Mouse (Mus musculus): ENCODE measurements at regions not wholly inside any gene's neighbourhood (a gene's known extent, or its start where the extent isn't known, plus 50 kb on each side); places are given as distances from the start of the nearest gene placed in this dataset.

DNA sequence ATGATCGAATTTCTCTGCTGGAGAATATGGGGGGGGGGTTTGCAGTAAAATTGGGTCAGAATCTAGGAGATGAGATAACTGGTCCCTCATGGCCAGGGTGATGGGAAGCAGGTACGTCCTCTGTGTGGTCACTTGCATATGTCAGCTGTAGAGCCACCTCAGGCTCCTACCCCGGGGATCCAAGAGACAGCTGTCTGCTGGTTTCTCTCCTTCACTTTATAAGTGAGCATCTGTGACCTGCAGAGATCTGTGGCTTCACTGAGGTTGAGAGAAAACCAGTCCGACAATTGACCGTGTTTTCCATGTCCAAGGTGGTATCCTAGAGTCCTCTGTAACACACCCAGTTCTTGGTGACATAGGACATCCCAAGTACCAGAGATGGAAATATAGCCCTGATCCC lies 162.1 kb upstream of the Ctbp2 start:
- Histone ChIP-seq H3K4me2 (ENCODE audit: low read depth) (no peak overlapping the region), H3K4me1 (replicated peaks; ENCODE audit: control insufficient read depth in 2 of 2, insufficient read depth in 2 of 2, low read length in 1 of 2) (no peaks in the 10 kb centered on the region), H3K27ac (no peak overlapping the region), H3K36me3 (replicated peaks; ENCODE audit: control insufficient read depth, insufficient read depth, low read depth) (no peaks in the 10 kb centered on the region), H3K9ac (replicated peaks) (no peak overlapping the region), H3K4me3 (ENCODE audit: insufficient read depth in 1 of 2, low read depth in 2 of 2, low read length in 2 of 2) (no peak overlapping the region), H3K27me3 (ENCODE audit: control insufficient read depth, insufficient read depth, low read length) (no peaks in the 10 kb centered on the region), H3K9me3 (ENCODE audit: control insufficient read depth, low read length) (no peaks in the 10 kb centered on the region)
- no peak for ATAC-seq (ENCODE audit: insufficient read depth)
- no peak for DNase-seq (ENCODE audit: low read depth in 3 of 3, low spot score in 3 of 3)
- no peak for TF ChIP-seq EP300 (IDR thresholded peaks at IDR 0.05; ENCODE audit: low read depth)
- TF ChIP-seq CTCF (IDR thresholded peaks at IDR 0.05; ENCODE audit: low read depth) = no peak
- WGBS (ENCODE audit: insufficient replicate concordance) = 57% methylated on average over 5 of the region's 5 CpGs

GRCm38 (mm10) chr7:133262161-133262560 lies 138.0 kb upstream of the Ctbp2 start:
- ATAC-seq (ENCODE audit: insufficient read depth) = no peak
- 65% methylated on average over 5 of the region's 5 CpGs for WGBS (ENCODE audit: insufficient replicate concordance)

GRCm38 (mm10) chr7:133259143-133259542 lies 135.0 kb upstream of the Ctbp2 start:
- TF ChIP-seq CTCF (IDR thresholded peaks at IDR 0.05; ENCODE audit: low read depth) (no peak), EP300 (IDR thresholded peaks at IDR 0.05; ENCODE audit: low read depth) (no peak)
- no peaks in the 10 kb centered on the region for H3K4me1 ChIP-seq (replicated peaks; ENCODE audit: control insufficient read depth in 2 of 2, insufficient read depth in 2 of 2, low read length in 1 of 2)
- 71% methylated on average over 7 of the region's 7 CpGs for WGBS (ENCODE audit: insufficient replicate concordance)
- H3K9ac ChIP-seq (replicated peaks) = no peak overlapping the region
- no peaks in the 10 kb centered on the region for H3K36me3 ChIP-seq (replicated peaks; ENCODE audit: control insufficient read depth, insufficient read depth, low read depth)
- no peaks in the 10 kb centered on the region for H3K27me3 ChIP-seq (ENCODE audit: control insufficient read depth, insufficient read depth, low read length)
- no peaks in the 10 kb centered on the region for H3K9me3 ChIP-seq (ENCODE audit: control insufficient read depth, low read length)
- H3K4me2 ChIP-seq (ENCODE audit: low read depth) = no peak overlapping the region
- no peak overlapping the region for H3K4me3 ChIP-seq (ENCODE audit: insufficient read depth in 1 of 2, low read depth in 2 of 2, low read length in 2 of 2)
- DNase-seq (ENCODE audit: low read depth in 3 of 3, low spot score in 3 of 3) (no peak), ATAC-seq (ENCODE audit: insufficient read depth) (no peak)
- no peak overlapping the region for H3K27ac ChIP-seq

More at GRCm38 (mm10) chr7:133262161-133262560, 138.0 kb upstream of the Ctbp2 start:
- Histone ChIP-seq H3K9me3 (ENCODE audit: control insufficient read depth, low read length) (no peaks in the 10 kb centered on the region), H3K9ac (replicated peaks) (no peak overlapping the region), H3K27ac (no peak overlapping the region), H3K36me3 (replicated peaks; ENCODE audit: control insufficient read depth, insufficient read depth, low read depth) (no peaks in the 10 kb centered on the region), H3K4me1 (replicated peaks; ENCODE audit: control insufficient read depth in 2 of 2, insufficient read depth in 2 of 2, low read length in 1 of 2) (no peaks in the 10 kb centered on the region), H3K4me2 (ENCODE audit: low read depth) (no peak overlapping the region), H3K27me3 (ENCODE audit: control insufficient read depth, insufficient read depth, low read length) (no peaks in the 10 kb centered on the region), H3K4me3 (ENCODE audit: insufficient read depth in 1 of 2, low read depth in 2 of 2, low read length in 2 of 2) (no peak overlapping the region)
- no peak for DNase-seq (ENCODE audit: low read depth in 3 of 3, low spot score in 3 of 3)
- no peak for TF ChIP-seq CTCF (IDR thresholded peaks at IDR 0.05; ENCODE audit: low read depth)
- TF ChIP-seq EP300 (IDR thresholded peaks at IDR 0.05; ENCODE audit: low read depth) = no peak

GRCm38 (mm10) chr7:133256831-133257230 lies 132.7 kb upstream of the Ctbp2 start:
- WGBS (ENCODE audit: insufficient replicate concordance) = 45% methylated on average over 5 of the region's 5 CpGs
- ATAC-seq (ENCODE audit: insufficient read depth) (no peak), DNase-seq (ENCODE audit: low read depth in 3 of 3, low spot score in 3 of 3) (no peak)
- TF ChIP-seq CTCF (IDR thresholded peaks at IDR 0.05; ENCODE audit: low read depth) = no peak
- no peak for TF ChIP-seq EP300 (IDR thresholded peaks at IDR 0.05; ENCODE audit: low read depth)
- H3K4me3 ChIP-seq (ENCODE audit: insufficient read depth in 1 of 2, low read depth in 2 of 2, low read length in 2 of 2) = no peak overlapping the region
- H3K9me3 ChIP-seq (ENCODE audit: control insufficient read depth, low read length) = no peaks in the 10 kb centered on the region
- H3K27ac ChIP-seq = no peak overlapping the region
- H3K4me2 ChIP-seq (ENCODE audit: low read depth) = no peak overlapping the region
- no peaks in the 10 kb centered on the region for H3K36me3 ChIP-seq (replicated peaks; ENCODE audit: control insufficient read depth, insufficient read depth, low read depth)
- no peaks in the 10 kb centered on the region for H3K4me1 ChIP-seq (replicated peaks; ENCODE audit: control insufficient read depth in 2 of 2, insufficient read depth in 2 of 2, low read length in 1 of 2)
- no peaks in the 10 kb centered on the region for H3K27me3 ChIP-seq (ENCODE audit: control insufficient read depth, insufficient read depth, low read length)
- no peak overlapping the region for H3K9ac ChIP-seq (replicated peaks)

DNA sequence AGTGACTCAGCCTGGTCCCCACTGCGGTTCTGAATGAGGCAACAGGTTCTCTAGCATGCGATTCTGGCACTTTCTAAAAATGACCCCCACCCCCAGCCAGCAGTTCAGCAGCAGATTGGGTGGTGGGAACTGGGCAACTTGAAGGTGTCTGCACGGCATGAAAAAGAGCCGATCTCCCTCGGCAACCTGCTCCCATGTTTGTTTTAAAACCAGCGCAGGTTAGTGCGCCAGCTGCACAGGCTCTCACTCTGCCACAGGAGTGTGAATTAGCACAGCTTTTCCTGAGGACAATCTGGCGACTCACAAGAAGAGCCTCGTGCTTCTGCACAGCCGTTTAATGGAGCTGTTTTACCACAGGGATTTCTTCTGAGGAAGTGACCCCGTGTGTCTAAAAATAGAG lies 120.4 kb upstream of the Ctbp2 start:
- no peak for TF ChIP-seq CTCF (IDR thresholded peaks at IDR 0.05; ENCODE audit: low read depth)
- TF ChIP-seq EP300 (IDR thresholded peaks at IDR 0.05; ENCODE audit: low read depth) = no peak
- ATAC-seq (ENCODE audit: insufficient read depth) (no peak), DNase-seq (ENCODE audit: low read depth in 3 of 3, low spot score in 3 of 3) (no peak)
- Histone ChIP-seq H3K27me3 (ENCODE audit: control insufficient read depth, insufficient read depth, low read length) (no peaks in the 10 kb centered on the region), H3K4me3 (ENCODE audit: insufficient read depth in 1 of 2, low read depth in 2 of 2, low read length in 2 of 2) (no peak overlapping the region), H3K9me3 (ENCODE audit: control insufficient read depth, low read length) (no peaks in the 10 kb centered on the region), H3K4me2 (ENCODE audit: low read depth) (no peak overlapping the region), H3K9ac (replicated peaks) (no peak overlapping the region), H3K27ac (no peak overlapping the region), H3K36me3 (replicated peaks; ENCODE audit: control insufficient read depth, insufficient read depth, low read depth) (no peaks in the 10 kb centered on the region), H3K4me1 (replicated peaks; ENCODE audit: control insufficient read depth in 2 of 2, insufficient read depth in 2 of 2, low read length in 1 of 2) (no peaks in the 10 kb centered on the region)
- WGBS (ENCODE audit: insufficient replicate concordance) = 32% methylated on average over 11 of the region's 11 CpGs
